Mouse (Mus musculus) heart, postnatal 0 days (tissue): ENCODE measurements around the gene Praf2.

Experiments used
- CTCF ChIP-seq: IDR thresholded peaks from 2 replicates; pipeline ENCODE4 v1.5.1; 2016; ENCODE audit warnings: antibody characterized with exemption, control low read depth, low read depth
- EP300 ChIP-seq: IDR thresholded peaks from 2 replicates; pipeline ENCODE4 v1.6.1; 2016; ENCODE audit warnings: antibody characterized with exemption, low read depth

- no peak for TF ChIP-seq CTCF
- TF ChIP-seq EP300 = no peak
Measured at GRCm38 (mm10) chrX:7763631-7764393, 35.6 kb downstream of the Praf2 start.
